Mouse (Mus musculus) forebrain, embryonic 11.5 days (tissue): ENCODE measurements around the gene Hoxd11. TPM values are rescaled to one million over a fixed set of nuclear protein-coding genes. Genes with fewer than 3 reads are reported as not detected.
A peak's percentile ranks its signal among the peaks of the same experiment; 100 is the strongest.

Source experiments
- ATAC-seq: fragments of 200-750 bp; cut with Nextera tagmentation; replicated peaks from 2 replicates; pipeline ENCODE4 v1.8.0; 2017; ENCODE audit warnings: moderate TSS enrichment; ENCODE audit not compliant: low FRiP score
- DNase-seq: peaks from one replicate; pipeline ENCODE4 v3.0.0-alpha.2; 2017; ENCODE audit warnings: low spot score
- H3K27ac ChIP-seq: fragments of 300-500 bp; sonication (generic); 2 replicates; pipeline ENCODE4 v1.5.1; 2014; ENCODE audit warnings: low read depth, low read length
- H3K27me3 ChIP-seq: fragments of 300-500 bp; sonication (generic); 2 replicates; pipeline ENCODE4 v1.6.1; 2014; ENCODE audit warnings: mild to moderate bottlenecking, low read length, mixed read lengths; ENCODE audit not compliant: control insufficient read depth, insufficient read depth
- H3K36me3 ChIP-seq: fragments of 300-500 bp; sonication (generic); 2 replicates; pipeline ENCODE4 v1.6.1; 2014; ENCODE audit warnings: mild to moderate bottlenecking, low read length, moderate library complexity, mixed read lengths; ENCODE audit not compliant: control insufficient read depth, insufficient read depth
- H3K4me1 ChIP-seq: fragments of 300-500 bp; sonication (generic); replicated peaks from 2 replicates; pipeline ENCODE4 v1.6.1; 2014; ENCODE audit warnings: low read length, mixed read lengths; ENCODE audit not compliant: control insufficient read depth, insufficient read depth
- H3K4me2 ChIP-seq: fragments of 300-500 bp; sonication (generic); 2 replicates; pipeline ENCODE4 v1.6.1; 2014; ENCODE audit warnings: low read depth, mild to moderate bottlenecking, low read length, moderate library complexity, mixed read lengths; ENCODE audit not compliant: severe bottlenecking
- H3K4me3 ChIP-seq: fragments of 300-500 bp; sonication (generic); 2 replicates; pipeline ENCODE4 v1.5.1; 2014; ENCODE audit warnings: low read depth, low read length
- H3K9ac ChIP-seq: fragments of 300-500 bp; sonication (generic); 2 replicates; pipeline ENCODE4 v1.6.1; 2014; ENCODE audit warnings: low read length
- H3K9me3 ChIP-seq: fragments of 300-500 bp; sonication (generic); 2 replicates; pipeline ENCODE4 v1.6.1; 2016; ENCODE audit warnings: low read length, mixed read lengths; ENCODE audit not compliant: control insufficient read depth
- WGBS: fragments of 180-500 bp; shearing (Covaris S2); extraction: QIAGEN DNeasy Blood & Tissue Kit; methylation state at CpG from one replicate; pipeline ENCODE4 v1.1.7; 2014; 5-methylcytosine and 5-hydroxymethylcytosine counted together
- polyA plus RNA-seq: library from polyadenylated mRNA; unstranded; fragments of >200 nt; fragmentation: Nextera tagmentation; extraction: Ambion mirVana; gene quantifications from 2 replicates; pipeline ENCODE4 v1.2.1, GENCODE M21; 2014

Gene Hoxd11
- polyA plus RNA-seq, 1 experiment from 2014 or later = not detected

GRCm38 (mm10) chr2:74655420-74655781 lies 24.0 kb upstream of the Hoxd11 start:
- ATAC-seq (no peak), DNase-seq (peak; percentile 68)
- no peaks in the 10 kb centered on the region for H3K9me3 ChIP-seq
- no peak overlapping the region for H3K27ac ChIP-seq
- no peaks in the 10 kb centered on the region for H3K36me3 ChIP-seq
- peaks cover 9% of the 10 kb centered on the region; the same call in 1 of the 2 replicates for H3K4me1 ChIP-seq
- WGBS = 2% methylated on average over 35 of the region's 47 CpGs
- H3K4me2 ChIP-seq = peak overlapping the region; percentile 39; the same call in 1 of the 2 replicates
- peaks cover 81% of the 10 kb centered on the region for H3K27me3 ChIP-seq
- peak overlapping the region; percentile 24 for H3K4me3 ChIP-seq
- H3K9ac ChIP-seq = no peak overlapping the region

- peaks cover 9% of the 10 kb centered on the region; the same call in 1 of the 2 replicates for H3K4me1 ChIP-seq
- no peaks in the 10 kb centered on the region for H3K9me3 ChIP-seq
- peaks cover 81% of the 10 kb centered on the region for H3K27me3 ChIP-seq
- peak overlapping the region; percentile 39; the same call in 1 of the 2 replicates for H3K4me2 ChIP-seq
- ATAC-seq = peak; percentile 46; the same call in 1 of the 2 replicates
- no peaks in the 10 kb centered on the region for H3K36me3 ChIP-seq
- H3K9ac ChIP-seq = no peak overlapping the region
- peak; percentile 80 for DNase-seq
- H3K27ac ChIP-seq = no peak overlapping the region
- WGBS = under 1% methylated on average over 68 of the region's 69 CpGs
- H3K4me3 ChIP-seq = peak overlapping the region; percentile 24
These were observed 23.3 kb upstream of the Hoxd11 start for GRCm38 (mm10) chr2:74655821-74656631.

GRCm38 (mm10) chr2:74656632-74657021 lies 22.7 kb upstream of the Hoxd11 start:
- Histone ChIP-seq H3K9ac (no peak overlapping the region), H3K4me2 (no peak overlapping the region), H3K4me3 (no peak overlapping the region), H3K27ac (no peak overlapping the region), H3K36me3 (no peaks in the 10 kb centered on the region), H3K27me3 (peaks cover 83% of the 10 kb centered on the region), H3K4me1 (peaks cover 9% of the 10 kb centered on the region; the same call in 1 of the 2 replicates), H3K9me3 (no peaks in the 10 kb centered on the region)
- peak; percentile 54 for DNase-seq
- ATAC-seq = no peak
- WGBS = 3% methylated on average over 4 of the region's 4 CpGs

- Histone ChIP-seq H3K36me3 (no peaks in the 10 kb centered on the region), H3K4me3 (peak overlapping the region; percentile 3; the same call in 1 of the 2 replicates), H3K27ac (no peak overlapping the region), H3K27me3 (peaks cover 83% of the 10 kb centered on the region), H3K9me3 (no peaks in the 10 kb centered on the region), H3K9ac (no peak overlapping the region), H3K4me1 (peaks cover 9% of the 10 kb centered on the region; the same call in 1 of the 2 replicates), H3K4me2 (no peak overlapping the region)
- no peak for ATAC-seq
- DNase-seq = peak; percentile 74
- 3% methylated on average over 62 of the region's 62 CpGs for whole genome bisulfite sequencing
These were observed 21.9 kb upstream of the Hoxd11 start for GRCm38 (mm10) chr2:74657251-74658023.

- Histone ChIP-seq H3K9me3 (no peaks in the 10 kb centered on the region), H3K4me3 (peak overlapping the region; percentile 3; the same call in 1 of the 2 replicates), H3K27ac (no peak overlapping the region), H3K27me3 (peaks cover 86% of the 10 kb centered on the region), H3K4me1 (peaks cover 9% of the 10 kb centered on the region; the same call in 1 of the 2 replicates), H3K4me2 (no peak overlapping the region), H3K9ac (no peak overlapping the region), H3K36me3 (no peaks in the 10 kb centered on the region)
- WGBS = under 1% methylated on average over 15 of the region's 15 CpGs
- DNase-seq (no peak), ATAC-seq (no peak)
These were observed 21.2 kb upstream of the Hoxd11 start for GRCm38 (mm10) chr2:74658024-74658666.

- no peaks in the 10 kb centered on the region for H3K36me3 ChIP-seq
- H3K4me1 ChIP-seq = peaks cover 9% of the 10 kb centered on the region; the same call in 1 of the 2 replicates
- DNase-seq = peak; percentile 73
- H3K4me2 ChIP-seq = no peak overlapping the region
- no peak overlapping the region for H3K4me3 ChIP-seq
- no peaks in the 10 kb centered on the region for H3K9me3 ChIP-seq
- H3K27me3 ChIP-seq = peaks cover 91% of the 10 kb centered on the region
- no peak overlapping the region for H3K27ac ChIP-seq
- H3K9ac ChIP-seq = no peak overlapping the region
- WGBS = under 1% methylated on average over 47 of the region's 47 CpGs
- no peak for ATAC-seq
These were observed 20.5 kb upstream of the Hoxd11 start for GRCm38 (mm10) chr2:74658667-74659371.

GRCm38 (mm10) chr2:74659507-74660005 lies 19.8 kb upstream of the Hoxd11 start, which contains the start of gene Evx2:
Gene Evx2, minus strand, starts transcription at chr2:74659557.
- Histone ChIP-seq H3K4me3 (no peak within 1 kb of the TSS), H3K4me1 (peaks cover 9% of the 10 kb centered on the region; the same call in 1 of the 2 replicates), H3K4me2 (no peak within 1 kb of the TSS), H3K9ac (no peak within 1 kb of the TSS), H3K9me3 (no peaks in the 10 kb centered on the region), H3K36me3 (no peaks in the 10 kb centered on the region), H3K27ac (no peak within 1 kb of the TSS), H3K27me3 (peaks cover 91% of the 10 kb centered on the region)
- DNase-seq (peak; percentile 62), ATAC-seq (no peak)
- 1% methylated on average over 28 of the region's 28 CpGs for WGBS
